Mouse (Mus musculus) olfactory bulb, adult 2 months (tissue): Measurements from ENCODE around the gene Gm5136.

Experiments used
- CTCF ChIP-seq: fragments of 200-500 bp; IDR thresholded peaks from 2 replicates; pipeline ENCODE4 v1.5.1; 2012; ENCODE audit warnings: low read depth, mild to moderate bottlenecking, low read length, moderate library complexity; ENCODE audit not compliant: insufficient read depth
- POLR2A ChIP-seq: fragments of 200-500 bp; IDR thresholded peaks from 2 replicates; pipeline ENCODE4 v1.6.1; 2012; ENCODE audit warnings: mild to moderate bottlenecking, low read depth, low read length, moderate library complexity; ENCODE audit not compliant: insufficient read depth

- TF ChIP-seq CTCF (no peak), POLR2A (no peak)
Measured at GRCm38 (mm10) chr10:108649174-108649573, 50.8 kb downstream of the Gm5136 start.
